9 mouse cellular contexts compared by ENCODE assay signal in genomic region chr17:58820588-58821195, GRCm38 (mm10).
DNase-seq lines count a peak whose midpoint lies in the region; ATAC-seq and TF ChIP-seq lines count a peak whose summit lies in the region.
"Had no signal": no experiment of that assay in that cellular context is flagged by ENCODE, and none has a peak within 500 bp of the region (broad histone marks: within the 10 kb centered on the region; RNA-seq: fewer than 3 reads in every experiment).

No protein-coding gene starts in this region.

- no peak overlapping the region for H3K9ac ChIP-seq in kidney, embryonic 16.5 days (replicated peaks; ENCODE audit: low read length)
- H3K9ac ChIP-seq: heart, embryonic 15.5 days; liver, embryonic 12.5 days had no signal

- no peaks in the 10 kb centered on the region for H3K27me3 ChIP-seq in kidney, embryonic 16.5 days (ENCODE audit: insufficient read depth, low read length)
- H3K27me3 ChIP-seq: heart, embryonic 15.5 days; liver, embryonic 12.5 days had no signal

- no peak for ATAC-seq in kidney, embryonic 16.5 days (ENCODE audit: low FRiP score, low TSS enrichment)
- no peak for ATAC-seq in megakaryocyte-erythroid progenitor cell, adult 5-6 weeks (replicated peaks; ENCODE audit: low FRiP score, low TSS enrichment, poor library complexity, severe bottlenecking)
- no peak for ATAC-seq in monocyte, adult 5-6 weeks (replicated peaks; ENCODE audit: insufficient number of reproducible peaks, low FRiP score, low TSS enrichment, poor library complexity, severe bottlenecking)
- ATAC-seq: liver, embryonic 12.5 days had no signal

- H3K4me2 ChIP-seq in kidney, embryonic 16.5 days (replicated peaks; ENCODE audit: low read depth, low read length), result no peak overlapping the region
- H3K4me2 ChIP-seq: heart, embryonic 15.5 days; liver, embryonic 12.5 days had no signal

- WGBS in kidney, embryonic 16.5 days, result 63% methylated on average over 4 of the region's 4 CpGs

- TF ChIP-seq POLR2A in brain, embryonic 14.5 days (IDR thresholded peaks at IDR 0.05; ENCODE audit: borderline replicate concordance, extremely low read depth, insufficient read depth, insufficient read length, poor library complexity, severe bottlenecking), result no peak

- no peak; the same call in 1 of the 2 replicates for TF ChIP-seq CTCF in brain, embryonic 14.5 days (IDR thresholded peaks at IDR 0.05; ENCODE audit: borderline replicate concordance, extremely low read depth, insufficient read depth, insufficient read length)

- H3K9me3 ChIP-seq in kidney, embryonic 16.5 days (ENCODE audit: low read length), result no peaks in the 10 kb centered on the region
- H3K9me3 ChIP-seq: heart, embryonic 15.5 days; liver, embryonic 12.5 days had no signal

- H3K4me1 ChIP-seq in kidney, embryonic 16.5 days (ENCODE audit: insufficient read depth, low read length), result no peaks in the 10 kb centered on the region
- H3K4me1 ChIP-seq: heart, embryonic 15.5 days; liver, embryonic 12.5 days had no signal

- DNase-seq in kidney, postnatal 10 days, result peak; percentile 38
- DNase-seq in brain, embryonic 14.5 days (ENCODE audit: low read depth), result peak; percentile 83
- DNase-seq in kidney, postnatal 36 days, result peak; percentile 8 to 36
- peak; percentile 9 for DNase-seq in right cerebral cortex, adult 18-20 months

- no peaks in the 10 kb centered on the region for H3K36me3 ChIP-seq in kidney, embryonic 16.5 days (ENCODE audit: insufficient read depth, low read length)
- H3K36me3 ChIP-seq: heart, embryonic 15.5 days; liver, embryonic 12.5 days had no signal

- no peak overlapping the region for H3K27ac ChIP-seq in kidney, embryonic 16.5 days (ENCODE audit: low read length)
- H3K27ac ChIP-seq: heart, embryonic 15.5 days; liver, embryonic 12.5 days had no signal

- no peak overlapping the region for H3K4me3 ChIP-seq in kidney, embryonic 16.5 days (ENCODE audit: low read length)
- H3K4me3 ChIP-seq: heart, embryonic 15.5 days; liver, embryonic 12.5 days had no signal

Comparison
In these comparisons a context has a peak if more than half of its experiments do, and no peak if none do; other contexts are left out.
1. DNase-seq: peak in every context shown above with its lines; median percentile 83 in brain, embryonic 14.5 days; 38 in kidney, postnatal 10 days; 22 in kidney, postnatal 36 days; 9 in right cerebral cortex, adult 18-20 months.